Mouse (Mus musculus) urinary bladder, postnatal 4 days (tissue): ENCODE measurements around the gene Wnt11.
A peak's percentile ranks its signal among the peaks of the same experiment; 100 is the strongest.

Source experiments
- DNase-seq, 2 experiments: peaks; one replicate each; pipeline ENCODE4 v3.0.0; 2021 to 2022; ENCODE audit warnings: low spot score in 2 of 2

Gene Wnt11

GRCm38 (mm10) chr7:98834711-98835321, at the start of gene Wnt11:
Gene Wnt11 (plus strand): TSS chr7:98835112.
- peak; percentile 44 to 68 for DNase-seq

- DNase-seq: no peak
Observed at GRCm38 (mm10) chr7:98786792-98787612, 47.9 kb upstream of the Wnt11 start.

GRCm38 (mm10) chr7:98788721-98789120, 46.2 kb upstream of the Wnt11 start:
- DNase-seq: no peak

DNA sequence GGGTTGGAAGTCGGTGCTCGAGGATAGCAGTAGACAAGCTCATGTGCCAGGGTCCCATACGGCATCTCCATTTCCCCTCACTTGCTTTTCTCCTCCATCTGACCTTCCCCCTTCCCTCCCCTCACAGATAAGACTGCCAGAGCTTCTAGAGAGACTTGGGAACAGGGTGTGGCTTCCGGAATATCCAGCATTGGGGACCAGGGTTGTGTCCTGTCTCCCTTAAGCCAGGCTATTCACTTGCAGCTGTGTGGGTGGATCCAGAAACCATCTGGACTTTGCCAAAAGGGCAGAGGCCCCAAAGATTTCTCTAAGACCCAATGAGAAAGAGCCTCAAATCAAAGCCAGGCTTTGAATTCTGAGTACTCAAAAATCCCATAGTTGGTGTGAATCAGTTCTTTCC, 45.8 kb upstream of the Wnt11 start:
- no peak for DNase-seq

DNA sequence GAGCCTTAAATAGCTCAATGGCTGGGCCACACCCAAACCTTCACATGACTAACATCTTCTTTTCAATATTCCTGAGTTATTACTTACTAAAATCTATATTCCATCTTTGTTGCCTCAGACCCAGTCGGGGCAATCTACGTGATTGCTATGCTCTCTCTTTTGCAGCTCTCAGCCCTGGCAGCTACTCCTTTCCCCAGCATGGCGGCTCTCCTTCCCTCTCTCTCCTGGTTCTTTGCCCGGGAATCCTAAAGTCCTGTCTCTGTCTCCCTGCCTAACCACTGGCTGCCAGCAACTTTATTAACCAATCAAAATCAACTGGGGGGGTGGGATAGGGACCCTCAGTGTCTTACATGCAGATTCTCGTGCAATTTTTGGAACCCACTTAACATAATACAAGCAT, 43.0 kb upstream of the Wnt11 start:
- DNase-seq: no peak

- no peak for DNase-seq
Observed at GRCm38 (mm10) chr7:98793811-98794210, 41.1 kb upstream of the Wnt11 start.

DNA sequence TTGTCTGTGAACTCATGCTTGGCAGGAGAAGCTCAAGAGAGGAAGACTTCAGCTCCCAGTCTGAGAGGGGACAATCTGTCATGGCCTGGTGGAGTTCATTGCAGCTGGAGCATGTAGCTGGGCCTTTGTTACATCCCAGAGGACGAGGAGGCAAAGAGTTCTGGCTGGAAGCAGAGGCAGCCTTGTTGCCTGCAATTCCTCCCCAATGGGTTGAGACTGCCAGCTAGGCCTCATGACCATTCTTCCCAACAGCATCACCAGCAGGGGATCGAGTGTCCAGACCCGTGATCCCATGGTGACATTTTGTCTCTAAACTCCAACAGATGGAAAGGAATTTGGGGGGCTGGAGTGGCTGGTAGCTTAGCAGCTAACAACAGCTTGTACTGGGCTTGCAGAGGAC, 40.5 kb upstream of the Wnt11 start:
- no peak for DNase-seq

DNA sequence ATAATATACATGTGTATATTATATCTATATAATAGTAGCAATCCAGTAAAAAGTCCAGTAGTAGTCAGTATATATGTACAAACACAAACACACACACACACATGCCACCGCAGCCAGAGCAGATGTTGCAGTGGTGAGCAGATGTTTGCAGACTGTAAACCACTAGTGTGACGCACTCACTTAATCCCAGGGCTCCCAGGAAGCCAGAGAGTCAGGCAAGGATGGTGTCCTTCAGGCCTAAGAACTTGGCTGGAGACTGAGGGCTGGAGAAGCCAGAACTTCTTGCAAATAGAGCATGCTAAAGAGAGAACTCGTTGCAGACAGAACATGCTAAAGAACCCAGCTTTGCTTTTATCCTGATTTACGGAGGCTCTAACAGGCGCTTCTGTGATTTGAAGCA, 39.3 kb upstream of the Wnt11 start:
- DNase-seq: no peak

DNA sequence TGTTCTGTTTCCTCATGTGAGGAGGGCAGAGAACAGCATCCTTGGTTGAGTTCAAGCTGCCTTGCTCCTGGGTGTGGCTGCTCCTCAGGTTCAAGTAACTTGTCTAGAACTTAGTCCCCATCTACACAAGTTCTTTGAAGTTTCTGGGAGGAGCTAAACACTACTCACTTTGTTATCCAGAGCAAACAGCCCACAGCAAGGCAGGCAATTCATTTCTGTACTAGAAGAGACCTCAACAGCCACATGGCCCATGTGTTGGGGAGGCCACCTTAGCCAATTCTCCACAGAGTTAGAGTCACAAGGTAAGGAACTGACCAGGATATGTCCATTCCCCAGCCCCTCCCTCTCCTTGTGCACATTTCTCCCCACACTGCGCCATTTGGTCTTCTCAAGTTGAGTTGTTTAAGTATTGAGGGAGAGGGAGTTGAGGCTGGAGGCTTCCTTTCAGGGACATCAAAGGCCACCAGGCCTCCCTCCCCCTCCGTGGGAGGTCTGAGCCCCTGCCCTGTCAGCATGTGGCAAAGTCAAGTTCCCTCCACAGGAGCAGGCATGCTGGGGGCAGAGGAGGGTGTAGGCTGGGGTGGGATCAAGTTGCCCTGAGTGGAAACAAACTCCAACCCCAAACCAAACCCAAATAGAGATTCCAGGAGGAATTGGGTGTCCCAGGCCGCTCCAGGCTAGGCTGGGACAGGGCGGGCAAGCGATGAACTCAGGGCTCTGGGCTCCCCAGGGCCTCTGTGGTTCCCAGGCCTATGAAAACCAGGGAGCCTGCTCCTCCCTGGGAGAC, 37.4 kb upstream of the Wnt11 start:
- DNase-seq: no peak

DNA sequence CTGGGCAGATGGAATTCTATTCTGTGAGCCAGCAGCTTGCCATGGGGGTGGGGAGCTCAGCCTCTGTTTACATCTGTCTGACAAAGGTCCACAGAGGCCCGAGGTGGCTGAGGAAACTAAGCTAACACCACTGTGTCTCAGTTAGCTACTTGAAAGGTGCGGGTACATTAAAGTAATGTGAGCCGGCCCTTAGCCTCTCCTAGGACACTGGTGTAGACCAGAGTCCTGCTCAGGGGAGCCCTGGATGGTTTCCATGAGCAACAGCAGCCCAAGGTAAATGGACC, 36.8 kb upstream of the Wnt11 start:
- no peak for DNase-seq

DNA sequence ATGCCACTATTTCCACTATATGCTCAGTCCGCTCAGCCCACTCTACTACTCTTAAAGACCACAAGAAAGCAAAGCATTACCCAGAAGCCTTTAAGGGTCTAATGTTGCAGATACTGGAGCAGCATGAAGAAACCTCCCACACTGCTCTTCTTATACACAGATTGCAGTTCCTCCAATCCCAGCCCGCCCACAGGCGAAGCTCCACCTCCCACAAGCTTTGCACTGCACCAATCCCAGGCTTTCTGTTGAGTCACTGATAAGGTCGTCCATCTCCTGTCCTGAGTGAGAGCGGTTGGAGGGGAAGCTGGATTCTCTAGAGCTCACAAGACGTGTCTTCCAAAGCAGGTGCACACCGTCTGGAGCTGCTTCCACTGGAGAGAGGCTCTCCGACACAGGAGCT, 34.5 kb upstream of the Wnt11 start:
- DNase-seq: no peak

- DNase-seq: peak in 1 of 2 experiments; percentile 37
Observed at GRCm38 (mm10) chr7:98801086-98801485, 33.8 kb upstream of the Wnt11 start.

DNA sequence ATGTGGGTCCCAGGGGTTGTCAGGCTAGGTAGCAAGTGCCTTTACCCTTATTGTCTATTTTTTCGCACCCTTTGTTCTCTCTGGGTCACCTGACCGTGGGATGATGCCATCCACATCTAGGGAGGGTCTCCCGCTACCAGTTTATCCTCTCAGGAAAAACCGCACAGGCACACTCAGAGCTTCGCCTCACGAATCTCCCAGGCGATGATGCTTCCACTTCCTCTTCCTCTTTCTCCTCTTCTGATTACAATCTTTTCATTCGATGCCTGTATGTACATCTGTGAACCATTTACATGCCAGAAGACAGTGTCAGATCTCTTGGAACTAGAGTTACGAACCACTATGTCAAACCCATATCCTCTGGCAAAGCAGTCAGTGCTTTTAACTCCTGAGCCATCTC, 31.7 kb upstream of the Wnt11 start:
- DNase-seq: no peak

DNA sequence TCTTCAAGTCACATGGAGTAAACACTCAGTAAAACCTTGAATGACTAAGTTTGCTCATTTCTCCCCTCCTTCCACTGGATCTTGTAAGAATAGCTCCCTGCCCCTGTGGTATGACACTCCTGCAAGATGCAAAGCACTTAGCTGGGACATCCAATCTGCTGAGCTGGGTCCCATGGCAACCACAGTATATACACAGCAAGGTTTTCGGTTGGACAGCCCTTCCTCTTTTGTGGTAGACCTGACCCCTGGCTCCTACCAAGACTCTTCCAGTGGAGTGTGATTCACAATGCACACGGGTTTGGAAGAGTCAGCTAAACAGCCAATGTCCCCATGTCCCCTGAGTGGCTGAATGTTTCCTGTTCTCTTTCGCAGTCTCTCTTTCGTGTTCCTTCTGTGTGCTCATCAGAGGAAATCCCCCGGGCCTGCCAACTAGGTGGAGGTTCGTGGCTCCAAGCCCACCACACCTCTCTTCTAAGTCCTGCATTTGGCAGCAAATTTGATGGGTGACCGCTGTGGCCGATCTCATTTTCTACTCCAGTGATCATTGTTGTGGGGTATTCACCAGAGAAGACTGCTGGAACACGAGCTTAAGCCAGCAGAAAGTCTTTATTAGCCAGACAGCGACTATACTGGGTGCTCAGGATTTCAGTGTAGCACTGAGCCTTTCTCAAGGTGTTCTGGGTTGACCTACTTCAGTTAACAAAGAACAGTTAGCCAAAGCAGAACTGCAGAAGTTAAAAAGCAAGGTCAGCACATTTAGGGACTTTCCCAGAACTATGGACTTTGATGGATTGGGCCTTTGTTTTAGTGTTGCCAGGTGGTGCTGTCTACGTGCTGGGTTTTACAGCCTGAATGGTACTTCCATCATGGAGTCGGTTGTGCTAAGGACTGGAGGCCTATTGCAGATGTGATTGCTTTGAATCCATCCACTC, 29.8 kb upstream of the Wnt11 start:
- no peak for DNase-seq

DNA sequence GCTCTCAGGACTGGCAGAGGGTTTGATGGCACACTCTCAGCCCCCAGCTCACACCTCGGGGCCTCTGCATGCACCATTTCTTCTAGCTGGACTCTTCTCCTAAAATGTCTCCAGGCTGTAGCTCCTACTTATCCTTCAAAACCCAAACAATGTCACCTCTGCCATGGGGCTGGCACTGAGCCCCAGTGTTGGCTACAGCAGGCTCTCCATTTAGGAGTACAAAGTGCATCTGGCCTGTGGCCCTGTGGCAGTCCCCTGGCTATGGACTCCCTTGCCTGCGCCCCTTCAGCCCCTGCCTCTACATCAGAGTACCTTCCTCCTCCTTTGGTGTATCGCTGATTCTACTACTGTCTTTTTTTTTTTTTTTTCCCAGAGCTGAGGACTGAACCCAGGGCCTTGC, 28.0 kb upstream of the Wnt11 start:
- no peak for DNase-seq

- DNase-seq: no peak
Observed at GRCm38 (mm10) chr7:98809372-98809771, 25.5 kb upstream of the Wnt11 start.

GRCm38 (mm10) chr7:98810619-98811018, 24.3 kb upstream of the Wnt11 start:
- DNase-seq: no peak

DNA sequence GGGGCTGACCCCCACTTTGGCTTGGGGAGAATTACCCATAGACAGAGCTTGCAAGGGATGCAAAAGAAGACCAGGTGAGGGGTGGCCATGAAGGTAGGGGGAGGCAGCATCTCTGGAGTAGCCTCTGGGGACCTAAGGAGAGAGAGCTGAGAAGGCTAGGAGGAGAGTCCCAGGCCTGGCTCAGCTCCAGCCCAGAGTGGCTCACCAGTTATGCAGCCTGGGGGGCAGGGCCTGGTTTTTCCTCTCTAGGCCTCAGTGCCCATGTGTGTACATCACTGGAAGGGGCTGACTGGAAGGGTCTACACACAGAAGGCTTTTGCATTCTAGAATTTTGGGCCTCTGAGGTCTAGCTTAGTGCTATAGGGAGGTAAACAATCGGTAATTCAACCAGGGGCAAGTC, 14.4 kb upstream of the Wnt11 start:
- DNase-seq: no peak

- DNase-seq: no peak
Observed at GRCm38 (mm10) chr7:98822881-98823280, 12.0 kb upstream of the Wnt11 start.

DNA sequence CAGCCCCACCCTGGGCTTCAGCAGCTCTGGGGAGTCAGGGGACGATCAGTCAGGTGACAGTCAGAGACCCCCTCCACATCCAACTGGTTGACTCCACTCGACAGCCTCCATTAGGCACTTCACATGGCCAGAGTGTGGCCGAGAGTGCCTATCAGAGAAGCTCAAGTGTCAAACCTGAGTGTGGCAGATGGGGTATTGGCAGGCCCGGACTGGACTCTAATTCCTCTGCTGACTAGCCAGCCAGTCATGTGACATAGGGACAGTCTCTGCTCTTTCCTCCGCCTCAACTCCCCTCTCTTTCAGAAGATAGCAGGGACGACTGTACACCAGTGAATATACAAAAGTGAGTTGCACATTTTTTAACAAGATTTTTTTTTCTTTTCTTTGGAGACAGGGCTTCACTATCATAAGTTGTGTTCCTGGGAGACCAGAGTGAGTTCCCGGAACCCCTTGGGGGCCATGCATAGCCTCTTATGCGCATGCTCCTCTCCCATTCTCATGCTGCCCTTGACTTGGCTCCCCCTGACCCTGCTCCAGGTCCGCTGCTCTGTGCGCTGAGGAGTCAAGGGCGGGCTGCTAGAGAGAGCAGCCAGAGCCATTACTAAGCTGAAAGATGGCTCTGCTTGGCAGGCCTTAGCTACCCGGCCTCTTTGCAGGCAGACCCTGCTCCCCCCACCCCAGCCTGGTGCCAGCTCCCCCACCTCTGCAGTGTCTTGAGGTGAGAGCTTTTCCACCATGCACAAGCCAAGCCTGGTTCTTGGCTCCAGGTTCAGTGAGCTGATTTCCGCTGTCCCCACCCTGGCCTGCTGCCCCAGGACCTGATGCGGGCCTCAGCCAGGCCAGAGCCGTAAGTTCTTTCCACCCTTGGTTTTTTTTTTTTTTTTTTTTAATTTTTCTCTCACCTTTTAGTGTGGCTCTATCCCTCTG, 10.8 kb upstream of the Wnt11 start:
- DNase-seq: no peak

- no peak for DNase-seq
Observed at GRCm38 (mm10) chr7:98828052-98828451, 6.9 kb upstream of the Wnt11 start.
